Mouse (Mus musculus) kidney, adult 9 months (tissue): ENCODE results near the gene Olfr694.
"Not testable (repeated sequence)": the region's sequence is repeated elsewhere in the genome, so short reads cannot be mapped to it uniquely, and the experiment has no call there.

Source experiments
- DNase-seq: peaks from one replicate; pipeline ENCODE4 v3.0.0; 2022

The Olfr694 gene

GRCm38 (mm10) chr7:106691714-106692113, at the start of gene Olfr694:
Gene Olfr694, minus strand, starts transcription at chr7:106691814.
- no peak for DNase-seq

- no peak for DNase-seq
These were observed 45.4 kb upstream of the Olfr694 start for GRCm38 (mm10) chr7:106737028-106737427.

- no peak for DNase-seq
These were observed 42.1 kb upstream of the Olfr694 start for GRCm38 (mm10) chr7:106733717-106734116.

GRCm38 (mm10) chr7:106725654-106726053, 34.0 kb upstream of the Olfr694 start:
- DNase-seq: not testable (repeated sequence)

- no peak for DNase-seq
These were observed 24.7 kb upstream of the Olfr694 start, which contains the start of gene Olfr695 for GRCm38 (mm10) chr7:106716296-106716695. Gene Olfr695, minus strand, starts transcription at chr7:106716396.

- DNase-seq: no peak
These were observed 19.8 kb upstream of the Olfr694 start for GRCm38 (mm10) chr7:106711463-106711862.

- DNase-seq: not testable (repeated sequence)
These were observed 16.1 kb upstream of the Olfr694 start for GRCm38 (mm10) chr7:106707705-106708104.

- no peak for DNase-seq
These were observed 5.3 kb upstream of the Olfr694 start for GRCm38 (mm10) chr7:106696891-106697290.

GRCm38 (mm10) chr7:106692976-106693375, 1.4 kb upstream of the Olfr694 start:
- no peak for DNase-seq

- DNase-seq: no peak
These were observed 6.2 kb downstream of the Olfr694 start for GRCm38 (mm10) chr7:106685382-106685781.

GRCm38 (mm10) chr7:106680484-106680883, 11.1 kb downstream of the Olfr694 start, which contains the start of gene Olfr693:
Gene Olfr693, minus strand, starts transcription at chr7:106680584.
- DNase-seq: no peak

- no peak for DNase-seq
These were observed 39.3 kb downstream of the Olfr694 start for GRCm38 (mm10) chr7:106652344-106652652.

- DNase-seq: no peak
These were observed 39.9 kb downstream of the Olfr694 start for GRCm38 (mm10) chr7:106651555-106652343.

GRCm38 (mm10) chr7:106649774-106650173, 41.8 kb downstream of the Olfr694 start:
- DNase-seq: no peak

- DNase-seq: no peak
These were observed 46.4 kb downstream of the Olfr694 start for GRCm38 (mm10) chr7:106645261-106645660.

- DNase-seq: peak; percentile 6
These were observed 47.3 kb downstream of the Olfr694 start for GRCm38 (mm10) chr7:106644222-106644870.

GRCm38 (mm10) chr7:106640839-106641238, 50.8 kb downstream of the Olfr694 start:
- DNase-seq: no peak

- DNase-seq: no peak
These were observed 56.1 kb downstream of the Olfr694 start for GRCm38 (mm10) chr7:106635560-106635959.
